Mouse (Mus musculus) heart, postnatal 0 days (tissue): ENCODE results near the gene Cyfip2. TPM values are rescaled to one million over a fixed set of nuclear protein-coding genes. Genes with fewer than 3 reads are reported as not detected.

Experiments used
- ATAC-seq: fragments of 200-750 bp; cut with Nextera tagmentation; 2 replicates; pipeline ENCODE4 v1.8.0; 2017; ENCODE audit warnings: low read depth, moderate number of reproducible peaks, moderate library complexity; ENCODE audit not compliant: insufficient read depth
- DNase-seq: peaks from one replicate; pipeline ENCODE4 v3.0.0-alpha.2; 2016; ENCODE audit warnings: low spot score
- H3K27ac ChIP-seq: fragments of 300-500 bp; sonication (generic); 2 replicates; pipeline ENCODE4 v1.5.1; 2014; ENCODE audit warnings: low read depth, mild to moderate bottlenecking
- H3K27me3 ChIP-seq: fragments of 300-500 bp; sonication (generic); 2 replicates; pipeline ENCODE4 v1.6.1; 2014; ENCODE audit warnings: low read length, mixed read lengths; ENCODE audit not compliant: control insufficient read depth, insufficient read depth
- H3K36me3 ChIP-seq: fragments of 300-500 bp; sonication (generic); replicated peaks from 2 replicates; pipeline ENCODE4 v1.6.1; 2014; ENCODE audit warnings: low read length, mixed read lengths; ENCODE audit not compliant: control insufficient read depth, insufficient read depth
- H3K4me1 ChIP-seq: fragments of 300-500 bp; sonication (generic); 2 replicates; pipeline ENCODE4 v1.6.1; 2014; ENCODE audit warnings: antibody characterized with exemption; ENCODE audit not compliant: control insufficient read depth, insufficient read depth
- H3K4me2 ChIP-seq: fragments of 300-500 bp; sonication (generic); 2 replicates; pipeline ENCODE4 v1.6.1; 2014; ENCODE audit warnings: low read depth, mild to moderate bottlenecking, low read length, moderate library complexity
- H3K4me3 ChIP-seq: fragments of 300-500 bp; sonication (generic); 2 replicates; pipeline ENCODE4 v1.5.1; 2014; ENCODE audit warnings: low read depth, low read length
- H3K9ac ChIP-seq: fragments of 300-500 bp; sonication (generic); replicated peaks from 2 replicates; pipeline ENCODE4 v1.6.1; 2014; ENCODE audit warnings: low read depth, low read length, mixed read lengths
- H3K9me3 ChIP-seq: fragments of 300-500 bp; sonication (generic); replicated peaks from 2 replicates; pipeline ENCODE4 v1.6.1; 2016; ENCODE audit warnings: low read length; ENCODE audit not compliant: control insufficient read depth
- CTCF ChIP-seq: IDR thresholded peaks from 2 replicates; pipeline ENCODE4 v1.5.1; 2016; ENCODE audit warnings: antibody characterized with exemption, control low read depth, low read depth
- EP300 ChIP-seq: IDR thresholded peaks from 2 replicates; pipeline ENCODE4 v1.6.1; 2016; ENCODE audit warnings: antibody characterized with exemption, low read depth
- WGBS: fragments of 180-500 bp; shearing (Covaris S2); extraction: QIAGEN DNeasy Blood & Tissue Kit; methylation state at CpG from one replicate; pipeline ENCODE4 v1.1.7; 2014; 5-methylcytosine and 5-hydroxymethylcytosine counted together
- microRNA-seq: library from miRNA; unstranded; fragments of <30 nt; microRNA quantifications from one replicate; pipeline ENCODE4, GENCODE M21; 2016
- polyA plus RNA-seq: library from polyadenylated mRNA; unstranded; fragments of >200 nt; fragmentation: Nextera tagmentation; extraction: Ambion mirVana; gene quantifications from 2 replicates; pipeline ENCODE4 v1.2.1, GENCODE M21; 2015
- total RNA-seq: library from RNA; depleted of rRNA; stranded (reverse); fragments of >200 nt; gene quantifications from 2 replicates; pipeline ENCODE4 v1.2.3, GENCODE M21; 2014; ENCODE audit warnings: low replicate concordance; rRNA removed

Gene Cyfip2
- total and polyA plus RNA-seq, 2 experiments from 2014 or later: 6.3 to 15.6 TPM

DNA sequence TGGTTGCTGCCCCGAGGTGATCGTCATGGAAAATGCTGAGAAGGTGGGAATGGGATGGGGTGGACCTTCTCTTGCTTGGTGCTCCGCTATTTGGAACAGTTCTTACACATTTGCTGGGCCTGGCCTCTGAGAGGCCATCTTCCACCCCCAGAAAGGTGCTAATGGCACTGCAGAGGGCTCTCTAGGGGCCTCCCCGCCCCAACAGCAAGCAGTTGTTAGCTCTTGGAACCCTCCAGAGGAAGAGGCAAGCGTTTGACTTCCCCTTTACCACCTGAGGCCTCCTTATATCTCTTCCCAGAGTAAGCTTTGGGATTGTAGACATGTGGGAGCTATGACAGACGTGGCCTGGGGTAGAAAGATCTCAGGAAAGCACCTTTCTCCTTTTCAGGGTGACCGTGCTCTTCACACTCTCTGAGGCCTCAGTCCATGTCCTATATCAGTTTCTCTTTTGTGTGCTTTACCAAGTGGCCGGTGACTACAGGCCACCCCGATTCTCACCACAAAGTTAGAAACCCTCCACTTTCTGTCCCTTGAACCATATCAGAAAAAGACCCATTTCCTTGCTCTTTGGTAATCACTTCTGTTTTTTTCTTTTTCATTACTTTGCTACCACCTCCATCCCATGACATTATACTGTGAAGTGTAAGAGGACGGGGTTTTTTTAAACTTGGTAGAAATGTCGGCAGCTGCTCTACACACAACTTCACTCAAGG is 167.3 kb downstream of the Cyfip2 start:
- no peaks in the 10 kb centered on the region for H3K27me3 ChIP-seq
- no peak overlapping the region for H3K27ac ChIP-seq
- no peak overlapping the region for H3K9ac ChIP-seq
- 87% methylated on average over 11 of the region's 11 CpGs for WGBS
- H3K4me1 ChIP-seq: no peaks in the 10 kb centered on the region
- H3K9me3 ChIP-seq: no peaks in the 10 kb centered on the region
- TF ChIP-seq EP300 (no peak), CTCF (no peak)
- H3K36me3 ChIP-seq: peaks cover 65% of the 10 kb centered on the region
- DNase-seq (no peak), ATAC-seq (no peak)
- H3K4me2 ChIP-seq: no peak overlapping the region
- H3K4me3 ChIP-seq: no peak overlapping the region

Small RNAs within 50 kb of the gene (microRNA-seq; reads per million reads assigned to microRNA genes)
- not detected for gene Mir7239

Other genes starting within 250 kb of the Cyfip2 start
- 3.0 and 10.9 TPM in 2 replicates for gene Nipal4, start 146.4 kb downstream of the Cyfip2 start, total RNA-seq
- gene Nipal4, start 146.4 kb downstream of the Cyfip2 start, polyA plus RNA-seq: 2.1 and 2.5 TPM in 2 replicates
- gene Fndc9, start 77.3 kb downstream of the Cyfip2 start, total RNA-seq: not detected in 2 replicates
- gene Fndc9, start 77.3 kb downstream of the Cyfip2 start, polyA plus RNA-seq: not detected in 2 replicates
- 1.3 TPM in 1 of 2 replicates, not detected in the other for gene Itk, start 76.7 kb upstream of the Cyfip2 start, total RNA-seq
- not detected in 2 replicates for gene Itk, start 76.7 kb upstream of the Cyfip2 start, polyA plus RNA-seq
- not detected in 2 replicates for gene Fam71b, start 83.7 kb upstream of the Cyfip2 start, total RNA-seq
- not detected in 2 replicates for gene Fam71b, start 83.7 kb upstream of the Cyfip2 start, polyA plus RNA-seq
- gene Med7, start 124.1 kb upstream of the Cyfip2 start, total RNA-seq: 7.2 and 47.2 TPM in 2 replicates
- 42.4 and 44.0 TPM in 2 replicates for gene Med7, start 124.1 kb upstream of the Cyfip2 start, polyA plus RNA-seq
- gene Havcr2, start 142.1 kb upstream of the Cyfip2 start, total RNA-seq: 1.7 TPM in 1 of 2 replicates, not detected in the other
- 0.07 and 0.11 TPM in 2 replicates for gene Havcr2, start 142.1 kb upstream of the Cyfip2 start, polyA plus RNA-seq
- not detected in 2 replicates for gene Gm12169, start 211.4 kb upstream of the Cyfip2 start, total RNA-seq
- not detected in 2 replicates for gene Gm12169, start 211.4 kb upstream of the Cyfip2 start, polyA plus RNA-seq